Mouse (Mus musculus) lung, postnatal 4 days (tissue): ENCODE results near the gene Abca3.
A peak's percentile ranks its signal among the peaks of the same experiment; 100 is the strongest.
"Not testable (repeated sequence)": the region's sequence is repeated elsewhere in the genome, so short reads cannot be mapped to it uniquely, and the experiment has no call there.

Source experiments
- DNase-seq, 2 experiments: peaks; one replicate each; pipeline ENCODE4 v3.0.0; 2021

Abca3 gene

DNA sequence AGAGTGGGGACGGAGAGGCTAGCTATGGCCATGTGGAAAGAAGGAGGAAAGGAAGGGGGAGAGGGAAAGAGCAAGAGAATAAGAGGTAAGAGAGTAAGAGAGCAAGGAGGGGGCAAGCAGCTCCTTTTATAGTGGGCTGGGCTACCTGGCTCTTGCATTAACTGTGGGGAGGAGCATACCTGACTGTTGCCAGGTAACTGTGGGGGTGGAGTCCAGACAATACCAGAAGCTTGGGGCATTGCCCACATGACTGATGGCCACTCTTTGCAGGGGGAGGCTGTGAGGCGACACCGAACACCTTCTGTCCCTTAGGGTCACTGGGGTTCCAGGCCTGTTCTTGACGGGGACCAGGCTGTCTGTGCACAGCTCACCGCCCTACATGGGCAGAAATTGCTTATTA, 37.0 kb downstream of the Abca3 start:
- DNase-seq = no peak

DNA sequence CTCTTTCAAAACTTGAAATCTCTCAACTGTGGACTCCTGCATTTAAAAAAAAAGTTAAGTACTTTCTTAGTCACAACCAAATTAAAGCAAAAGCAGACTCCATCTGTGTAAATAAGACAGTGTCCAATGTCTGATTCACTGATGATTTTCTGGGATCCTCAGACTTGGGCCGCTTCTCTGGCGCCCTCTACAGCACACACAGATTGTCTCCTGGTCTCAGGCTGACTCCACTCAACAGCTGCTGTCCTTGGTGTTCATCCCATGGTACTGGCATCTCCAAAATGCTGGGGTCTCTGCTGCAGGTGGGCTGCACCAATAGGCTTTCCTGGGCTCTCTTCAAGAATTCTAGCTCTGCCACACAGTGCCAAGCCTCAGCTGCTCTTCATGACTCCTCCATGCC, 38.1 kb downstream of the Abca3 start:
- peak; percentile 43 to 65 for DNase-seq

GRCm38 (mm10) chr17:24391149-24391548, 39.4 kb downstream of the Abca3 start:
- DNase-seq = no peak

- no peak for DNase-seq
Measured at GRCm38 (mm10) chr17:24393527-24393926, 41.8 kb downstream of the Abca3 start.

- peak; percentile 40 to 67 for DNase-seq
Measured at GRCm38 (mm10) chr17:24394456-24394855, 42.7 kb downstream of the Abca3 start.

DNA sequence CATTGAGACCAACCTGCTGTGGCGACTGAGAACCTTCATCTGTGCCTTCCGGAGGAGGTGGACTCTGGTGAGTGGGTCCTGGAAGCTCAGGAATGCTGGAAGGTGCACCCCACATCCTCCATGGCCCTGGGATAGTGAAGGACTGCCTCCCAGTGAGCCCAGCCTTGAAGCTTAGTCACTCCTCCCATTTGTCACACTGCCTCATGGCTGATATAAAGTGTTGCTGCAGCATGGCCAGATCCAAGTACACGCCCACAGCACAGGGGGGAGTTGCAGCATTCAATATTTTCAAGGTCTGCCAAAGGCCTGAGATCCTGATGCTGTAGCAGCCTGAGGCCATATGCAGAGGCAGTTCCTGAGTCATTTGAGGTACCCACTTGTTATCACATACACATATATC, 50.6 kb downstream of the Abca3 start:
- no peak for DNase-seq

DNA sequence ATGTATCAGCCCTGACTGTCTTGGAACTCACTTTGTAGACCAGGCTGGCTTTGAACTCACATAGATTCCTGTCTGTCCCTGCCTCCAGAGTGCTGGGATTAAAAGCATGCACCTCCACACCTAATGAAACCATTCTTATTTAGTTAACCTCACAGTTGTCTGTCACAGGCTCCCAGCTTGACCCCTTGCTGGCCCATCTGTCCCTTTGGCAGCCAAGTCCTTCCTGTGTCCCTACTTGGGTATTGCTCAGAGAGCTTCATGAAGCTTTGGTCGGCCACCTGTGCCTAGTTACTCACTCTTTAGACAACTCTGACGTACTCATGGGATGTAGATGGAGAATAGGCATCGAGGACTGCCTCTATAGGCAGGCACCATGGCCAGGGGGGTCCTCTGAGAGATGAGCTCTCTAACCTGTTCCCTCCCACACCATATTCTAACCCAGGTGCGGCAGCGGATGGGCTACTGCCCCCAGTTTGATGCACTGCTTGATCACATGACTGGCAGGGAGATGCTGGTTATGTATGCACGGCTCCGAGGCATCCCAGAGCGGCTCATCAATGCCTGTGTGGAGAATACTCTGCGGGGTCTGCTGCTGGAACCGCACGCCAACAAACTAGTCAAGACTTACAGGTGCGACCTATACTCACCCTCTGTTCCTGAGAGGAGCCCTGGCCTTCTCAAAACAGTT, 55.5 kb downstream of the Abca3 start:
- no peak for DNase-seq

- peak; percentile 39 to 49 for DNase-seq
Measured at GRCm38 (mm10) chr17:24413557-24414211, 61.9 kb downstream of the Abca3 start.

DNA sequence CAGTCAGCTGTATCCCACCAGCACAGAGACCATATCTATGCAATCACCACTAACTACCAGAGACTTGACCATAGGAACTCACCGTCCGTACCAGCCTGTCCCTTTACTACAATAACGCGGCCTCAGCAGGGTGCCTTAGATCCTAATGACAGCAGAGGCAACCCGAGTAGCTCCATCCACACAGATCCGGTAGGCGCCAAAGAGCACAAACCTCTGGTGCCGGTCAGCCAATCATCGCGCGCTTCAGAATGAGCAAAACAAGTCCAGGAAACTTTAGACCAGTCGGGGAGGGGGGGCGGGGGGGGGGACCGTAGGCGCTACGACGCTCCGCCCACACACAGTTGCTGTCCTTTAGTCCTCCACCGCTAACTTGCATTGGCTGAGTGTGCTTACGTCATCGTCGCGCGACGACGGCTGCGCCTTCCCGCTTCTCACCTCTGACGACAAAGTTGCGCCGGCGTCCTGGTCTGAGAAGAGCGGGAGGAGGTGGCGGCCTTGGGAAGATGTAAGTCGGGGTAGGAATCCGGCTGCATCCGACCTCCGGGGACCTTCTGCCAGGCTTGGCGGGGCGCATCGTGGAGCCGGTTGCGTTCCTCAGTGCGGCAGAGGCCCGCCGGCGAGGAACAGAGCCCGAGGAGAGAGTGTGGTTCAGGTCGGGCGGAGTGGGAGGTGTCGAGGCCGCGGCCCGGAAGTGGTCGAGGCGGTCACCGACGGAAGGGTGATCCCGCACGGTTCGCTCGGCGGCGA, 62.7 kb downstream of the Abca3 start, which contains the start of gene Rnps1:
Rnps1 (plus strand) TSS at position 336 of the 747 bp plus-strand sequence.
- DNase-seq = peak; percentile 96 to 97

GRCm38 (mm10) chr17:24415011-24415410, 63.3 kb downstream of the Abca3 start:
- no peak for DNase-seq

DNA sequence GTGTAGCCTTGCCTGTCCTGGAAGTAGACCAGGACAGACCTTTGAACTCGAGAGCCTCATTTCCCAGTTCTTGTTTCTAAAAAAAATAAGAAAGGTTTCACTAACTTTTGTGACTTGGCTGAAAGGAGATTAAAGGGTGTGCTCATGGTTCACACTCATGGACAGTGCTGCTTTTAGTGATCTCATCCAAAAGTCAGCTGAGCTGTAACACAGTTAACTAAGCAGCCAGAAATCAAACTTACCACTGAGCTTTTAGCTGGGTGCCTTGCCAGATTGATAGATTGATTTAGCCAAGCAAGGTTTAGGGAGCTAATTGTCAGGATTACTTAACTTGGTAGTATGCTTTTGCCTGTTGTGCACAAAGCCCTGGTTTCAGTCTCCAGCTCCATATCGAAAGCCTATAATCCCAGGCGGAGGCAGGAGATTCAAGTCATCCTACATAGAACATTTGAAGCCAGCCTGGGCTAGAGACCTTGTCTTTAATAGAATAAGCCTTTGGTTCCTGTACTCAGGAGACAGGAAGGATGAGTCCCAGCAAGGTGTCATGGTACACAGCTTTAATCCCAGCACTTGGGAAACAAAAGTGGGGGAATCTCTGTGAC, 64.4 kb downstream of the Abca3 start:
- no peak for DNase-seq

- DNase-seq = no peak
Measured at GRCm38 (mm10) chr17:24423114-24423513, 71.4 kb downstream of the Abca3 start.

- no peak for DNase-seq
Measured at GRCm38 (mm10) chr17:24424489-24424888, 72.7 kb downstream of the Abca3 start.

DNA sequence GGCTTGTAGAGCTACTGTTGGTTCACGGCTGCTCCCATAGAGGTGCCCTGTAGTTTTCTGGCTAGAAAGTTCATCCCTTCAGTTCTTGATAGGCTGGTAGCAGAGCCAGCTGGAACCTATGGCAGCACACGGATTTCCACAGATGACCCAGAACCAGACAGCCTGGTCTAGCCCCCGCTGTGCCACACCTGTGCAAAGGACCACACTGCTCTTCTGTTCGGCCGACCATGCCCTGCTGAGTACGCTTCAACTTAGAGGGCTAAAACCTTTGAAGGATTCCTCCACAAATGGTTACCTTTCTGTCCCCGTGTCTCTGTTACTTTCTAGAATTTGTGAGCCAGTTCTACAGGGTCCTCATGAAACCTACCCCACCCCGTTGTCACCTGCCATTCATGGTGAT, 73.6 kb downstream of the Abca3 start:
- not testable (repeated sequence) for DNase-seq

DNA sequence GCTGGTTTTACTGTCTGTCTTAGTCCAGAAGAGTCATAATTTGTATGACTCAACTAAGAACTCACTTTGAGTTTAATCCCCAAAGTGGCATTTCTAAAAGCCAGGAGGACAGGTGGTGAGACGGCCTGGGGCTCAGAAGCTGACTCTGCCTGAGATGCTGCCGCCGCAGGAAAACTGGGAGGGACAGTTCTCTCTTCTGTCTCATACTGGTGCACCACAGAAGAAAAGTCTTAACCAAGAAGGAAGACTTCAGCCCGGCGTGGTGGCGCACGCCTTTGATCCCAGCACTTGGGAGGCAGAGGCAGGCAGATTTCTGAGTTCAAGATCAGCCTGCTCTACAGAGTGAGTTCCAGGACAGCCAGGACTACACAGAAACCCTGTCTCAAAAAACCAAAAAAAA, 74.2 kb downstream of the Abca3 start:
- DNase-seq = no peak

- DNase-seq = peak; percentile 96 to 98
Measured at GRCm38 (mm10) chr17:24426471-24427169, 74.9 kb downstream of the Abca3 start, which contains the start of gene Eci1. TSS of gene Eci1 (plus strand) at chr17:24426641.

GRCm38 (mm10) chr17:24427170-24427557, 75.4 kb downstream of the Abca3 start:
- DNase-seq = no peak

- DNase-seq = no peak
Measured at GRCm38 (mm10) chr17:24429201-24429983, 77.6 kb downstream of the Abca3 start.

- DNase-seq = peak in 1 of 2 experiments; percentile 47
Measured at GRCm38 (mm10) chr17:24437016-24437415, 85.3 kb downstream of the Abca3 start.

GRCm38 (mm10) chr17:24440377-24440776, 88.6 kb downstream of the Abca3 start:
- no peak for DNase-seq

DNA sequence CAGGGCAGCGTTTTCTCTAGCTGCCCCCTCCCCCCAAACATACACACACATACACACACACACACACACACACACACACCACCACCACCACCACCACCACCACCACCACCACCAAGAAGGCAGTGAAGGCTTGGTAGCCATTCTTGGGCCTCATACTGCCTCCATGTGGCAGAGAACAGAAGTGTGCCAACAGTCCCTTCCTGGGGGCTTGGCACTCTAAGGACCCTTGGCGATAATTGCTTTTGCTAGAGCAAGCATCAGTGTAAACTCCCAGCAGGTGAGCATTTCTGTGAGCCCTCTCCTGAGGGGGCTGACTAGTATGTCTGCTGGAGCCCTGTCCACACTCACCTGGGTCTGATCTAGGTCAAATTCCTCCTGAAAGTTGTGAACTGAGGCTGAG, 89.4 kb downstream of the Abca3 start:
- DNase-seq = no peak

GRCm38 (mm10) chr17:24442107-24442506, 90.4 kb downstream of the Abca3 start:
- no peak for DNase-seq
